Mouse (Mus musculus) left cerebral cortex, adult 9 months (tissue): ENCODE results near the gene Aym1.
"Not testable (repeated sequence)": the region's sequence is repeated elsewhere in the genome, so short reads cannot be mapped to it uniquely, and the experiment has no call there.

ENCODE experiments used
- DNase-seq, 2 experiments: peaks; one replicate each; pipeline ENCODE4 v3.0.0; 2022; ENCODE audit warnings: low spot score in 2 of 2

The Aym1 gene

DNA sequence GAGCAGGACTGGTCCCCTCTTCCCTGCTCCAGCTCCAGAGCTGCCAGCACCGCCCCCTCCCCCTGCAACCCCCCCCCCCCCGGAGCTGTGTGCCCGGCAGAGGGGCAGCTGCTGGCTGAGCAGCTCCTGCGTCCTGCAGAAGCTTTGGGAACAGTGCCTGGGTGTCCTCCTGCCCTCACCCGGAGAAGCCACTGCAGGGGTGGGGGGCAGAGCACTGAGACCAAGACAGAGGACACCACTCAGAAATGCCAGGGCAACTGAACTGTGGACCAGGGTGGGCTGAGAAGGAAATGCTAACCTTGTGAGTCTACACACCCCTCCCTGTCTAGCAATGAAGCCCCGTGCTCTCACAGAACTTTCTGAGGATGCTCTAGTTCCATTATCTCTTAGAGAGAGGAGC lies at the start of gene Aym1:
Gene Aym1 (plus strand): TSS at position 109 of the 400 bp plus-strand sequence.
- DNase-seq: no peak

GRCm38 (mm10) chr5:113309491-113310376 lies 47.4 kb upstream of the Aym1 start:
- no peak for DNase-seq

DNA sequence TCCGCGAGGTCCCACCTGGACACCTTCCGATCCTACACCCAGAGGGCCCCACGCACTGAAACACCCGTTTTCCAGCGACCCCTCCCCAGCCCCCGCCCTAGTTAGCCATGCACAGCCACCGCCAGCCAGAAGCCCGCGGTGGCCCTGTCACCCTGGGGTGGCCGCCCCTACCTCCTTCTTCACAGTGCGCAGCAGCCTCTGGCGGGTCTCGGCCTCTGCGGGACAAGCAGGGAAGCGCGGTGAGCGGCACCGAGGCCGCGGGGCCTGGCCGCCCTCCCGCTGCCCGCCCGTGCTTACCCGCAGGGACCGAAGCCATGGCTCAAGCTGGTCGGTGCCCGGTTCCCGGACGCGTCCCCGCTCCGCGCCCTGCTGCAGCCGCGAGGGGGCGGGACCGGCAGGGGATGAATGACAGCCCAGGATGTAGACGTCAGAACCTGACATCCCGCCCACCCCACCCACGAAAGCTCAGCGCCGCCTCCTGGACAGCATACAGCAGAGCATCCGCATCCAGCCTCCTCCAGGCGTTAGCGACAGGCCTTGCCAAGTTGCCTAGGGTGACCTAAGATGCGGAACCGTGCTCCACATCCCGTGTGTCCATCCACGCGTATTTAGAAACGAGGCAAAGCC lies 46.6 kb upstream of the Aym1 start, which contains the start of gene Sgsm1:
Gene Sgsm1 (minus strand): TSS at position 410 of the 627 bp plus-strand sequence.
- DNase-seq: peak; percentile 58 to 79

DNA sequence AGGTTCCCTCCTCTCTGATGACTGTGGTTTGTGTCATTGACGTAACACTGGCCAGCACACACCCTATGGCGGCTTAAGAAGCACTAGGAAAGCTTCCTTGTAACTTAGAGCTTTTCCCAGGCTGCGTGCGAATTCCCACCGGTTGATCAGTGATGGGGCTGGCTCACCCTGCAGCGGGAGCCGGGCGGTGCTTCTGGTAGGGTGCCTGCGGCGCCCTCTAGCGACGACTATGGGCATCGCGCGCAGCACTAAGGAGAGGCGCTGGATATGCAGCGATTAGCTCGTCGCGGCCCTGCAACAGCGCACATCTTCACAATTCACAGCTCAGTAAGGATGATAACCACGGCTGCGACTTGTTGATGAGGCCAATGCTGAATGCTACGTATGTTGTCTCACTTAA lies 43.1 kb upstream of the Aym1 start:
- peak in 1 of 2 experiments; percentile 90 for DNase-seq

DNA sequence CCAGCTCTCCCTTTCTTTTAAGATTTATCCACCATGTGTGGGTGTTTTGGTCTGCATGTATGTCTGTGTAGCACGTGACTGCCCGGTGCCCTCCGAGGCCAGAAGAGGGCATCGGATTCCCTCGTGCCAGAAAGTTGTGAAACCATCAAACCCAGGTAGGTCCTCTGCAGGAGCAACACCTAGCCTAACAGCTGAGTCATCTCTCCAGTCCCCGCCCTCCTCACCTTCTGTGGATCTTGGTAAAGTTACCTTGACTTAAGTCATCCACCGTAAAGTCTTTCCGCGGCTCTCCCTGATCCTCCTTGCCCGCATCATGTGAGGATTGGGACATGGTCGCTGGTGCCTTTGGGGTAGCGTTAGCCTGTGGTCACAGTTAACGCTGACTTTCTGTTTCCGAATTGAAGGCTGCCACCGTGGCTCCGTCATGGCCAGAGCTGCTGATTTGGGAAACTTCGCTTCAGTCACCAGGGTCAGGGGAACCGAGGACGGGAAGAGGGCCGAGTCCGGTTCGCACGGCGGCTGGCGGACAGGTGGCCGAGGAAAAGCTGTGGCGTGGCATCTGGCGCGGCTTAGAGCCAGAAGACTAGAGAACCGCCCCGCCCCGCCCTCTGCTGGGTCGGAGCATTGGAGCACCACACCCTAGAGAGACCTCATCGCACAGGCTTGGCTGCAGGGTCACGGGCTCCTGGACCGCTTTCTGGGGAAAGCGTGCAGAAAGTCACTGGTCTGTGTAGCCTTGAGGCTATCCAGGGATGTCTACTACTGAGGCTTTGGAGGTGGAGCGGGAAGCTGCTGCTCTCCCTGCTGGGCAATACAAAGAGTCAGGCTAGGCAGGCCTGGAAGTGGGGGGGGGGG lies 33.1 kb upstream of the Aym1 start:
- no peak for DNase-seq

DNA sequence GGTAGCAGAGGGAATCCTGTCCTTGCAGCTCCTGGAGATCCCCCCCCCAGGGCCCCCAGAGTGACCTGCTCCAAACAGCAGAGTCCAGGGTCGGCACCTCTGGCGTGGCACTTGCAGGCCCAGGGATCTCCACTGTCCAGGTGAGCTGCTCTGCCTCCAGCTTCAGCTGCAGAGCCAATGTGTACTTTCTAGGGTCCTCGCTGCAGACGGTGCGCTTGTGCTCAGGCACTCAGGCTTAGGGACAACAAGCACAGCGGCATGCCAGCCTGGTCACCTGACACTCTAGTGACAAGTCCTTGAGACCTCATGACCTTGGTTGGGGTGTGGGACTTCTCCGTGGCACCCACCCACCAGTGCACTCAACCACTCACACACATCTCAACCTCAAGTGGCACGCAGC lies 27.6 kb upstream of the Aym1 start:
- no peak for DNase-seq

- DNase-seq: no peak
These were observed 26.9 kb upstream of the Aym1 start for GRCm38 (mm10) chr5:113330202-113330601.

DNA sequence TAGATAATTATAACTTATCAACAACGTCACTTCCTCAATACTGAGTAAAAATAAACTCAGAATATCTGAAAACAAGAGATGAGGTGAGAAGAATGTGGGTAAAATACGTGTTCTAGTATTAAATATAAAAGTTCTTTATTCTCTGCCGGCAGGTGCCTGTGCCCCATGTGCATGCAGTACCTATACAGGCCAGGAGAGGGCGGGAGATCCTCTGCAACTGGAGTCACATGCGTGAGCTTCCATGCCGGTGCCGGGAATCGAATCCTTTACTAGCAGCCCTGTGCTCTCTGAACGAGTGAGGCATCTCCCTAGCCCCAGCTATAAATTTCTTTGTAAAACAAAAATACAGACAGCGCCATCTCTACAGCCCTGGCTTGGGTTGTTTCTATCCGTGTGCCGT lies 24.9 kb upstream of the Aym1 start:
- no peak for DNase-seq

GRCm38 (mm10) chr5:113332899-113333298 lies 24.2 kb upstream of the Aym1 start:
- DNase-seq: no peak

DNA sequence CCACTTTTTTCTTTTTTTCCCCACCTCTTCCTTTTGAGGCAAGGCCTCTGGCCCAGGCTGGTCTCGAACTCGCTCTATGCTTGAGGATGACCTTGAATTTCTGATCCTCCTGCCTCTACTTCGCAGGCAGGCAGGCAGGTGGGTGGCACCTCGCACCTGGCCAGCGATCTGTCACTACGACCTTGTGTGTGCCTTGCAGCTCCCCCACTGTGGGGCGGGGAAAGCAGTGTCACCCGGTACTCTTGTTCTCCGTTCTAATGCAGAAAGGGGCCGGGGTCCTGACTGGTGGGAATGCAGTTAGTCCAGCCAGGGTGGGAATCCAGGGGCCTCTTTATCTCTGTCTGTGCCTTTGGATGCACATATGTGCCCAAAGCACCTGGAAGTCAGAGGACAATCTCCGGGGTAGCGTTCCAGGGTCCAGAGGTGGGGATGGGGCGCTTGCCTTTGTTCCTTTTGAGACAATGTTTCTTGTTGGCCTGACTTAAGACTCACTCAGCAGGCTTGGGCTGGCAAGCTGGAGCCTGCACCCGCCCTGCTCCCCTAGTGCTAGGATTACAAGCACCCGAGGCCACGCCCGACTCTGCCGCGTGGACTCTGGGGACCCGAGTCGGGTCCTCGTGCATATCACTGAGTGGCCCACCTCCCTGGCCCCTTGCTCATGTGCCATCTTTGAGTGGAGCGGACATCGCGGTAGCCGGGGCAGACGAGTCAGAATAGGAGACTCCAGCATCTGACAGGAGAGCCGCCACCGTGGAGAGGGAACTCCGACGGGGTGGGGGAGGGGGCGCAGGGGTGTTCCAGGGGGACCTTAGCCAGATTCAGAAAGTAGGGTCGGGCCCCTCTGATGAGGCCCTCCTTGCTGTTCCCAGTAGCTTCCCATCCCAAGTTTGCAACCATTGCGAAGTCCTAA lies 22.2 kb upstream of the Aym1 start:
- no peak for DNase-seq

- no peak for DNase-seq
These were observed 21.4 kb upstream of the Aym1 start for GRCm38 (mm10) chr5:113335732-113336131.

- DNase-seq: no peak
These were observed 20.8 kb upstream of the Aym1 start for GRCm38 (mm10) chr5:113336281-113336680.

GRCm38 (mm10) chr5:113344635-113345386 lies 12.3 kb upstream of the Aym1 start:
- DNase-seq: peak; percentile 27 to 56

- DNase-seq: no peak
These were observed 11.3 kb upstream of the Aym1 start for GRCm38 (mm10) chr5:113345781-113346180.

GRCm38 (mm10) chr5:113346651-113347050 lies 10.4 kb upstream of the Aym1 start:
- not testable (repeated sequence) for DNase-seq

GRCm38 (mm10) chr5:113347593-113347992 lies 9.5 kb upstream of the Aym1 start:
- no peak for DNase-seq

GRCm38 (mm10) chr5:113348597-113348996 lies 8.5 kb upstream of the Aym1 start:
- peak in 1 of 2 experiments; percentile 42 for DNase-seq

- DNase-seq: no peak
These were observed 7.9 kb upstream of the Aym1 start for GRCm38 (mm10) chr5:113349226-113349625.

- no peak for DNase-seq
These were observed 7.3 kb upstream of the Aym1 start for GRCm38 (mm10) chr5:113349810-113350209.

GRCm38 (mm10) chr5:113351768-113352167 lies 5.3 kb upstream of the Aym1 start:
- DNase-seq: no peak
